16 mouse cellular contexts compared by ENCODE assay signal in the genomic region with DNA sequence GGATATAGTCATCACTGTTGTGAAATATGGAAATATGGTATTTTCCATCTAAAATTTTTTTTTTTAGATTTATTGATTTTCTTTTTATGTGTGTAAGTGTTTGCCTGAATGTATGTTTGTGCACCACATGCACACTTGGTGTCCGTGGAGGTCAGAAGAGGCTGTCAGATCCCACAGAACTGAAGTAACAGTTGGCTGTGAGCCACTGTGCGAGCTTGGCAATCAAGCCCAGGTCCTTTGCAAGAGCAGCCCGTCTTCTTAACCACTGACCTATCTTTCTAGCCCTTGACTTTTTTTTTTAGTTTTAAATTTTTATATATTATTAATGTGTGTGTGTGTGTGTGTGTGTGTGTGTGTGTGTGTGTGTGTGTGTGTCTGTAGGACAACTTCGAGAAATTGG. TPM values are rescaled to one million over a fixed set of nuclear protein-coding genes. Genes with fewer than 3 reads are reported as not detected.
DNase-seq lines count a peak whose midpoint lies in the region.
"Had no signal": no experiment of that assay in that cellular context is flagged by ENCODE, and none has a peak within 500 bp of the region (broad histone marks: within the 10 kb centered on the region; RNA-seq: fewer than 3 reads in every experiment).

No protein-coding gene starts in this region.

- intact Hi-C loops in heart, postnatal 10 days (cut with DNase I) = no loop called here

- peak; percentile 10 to 31 for DNase-seq in adrenal gland, postnatal 36 days
- no peak for DNase-seq in adrenal gland, postnatal 4 days (ENCODE audit: low spot score in 2 of 2)
- peak; percentile 25 to 51 for DNase-seq in heart, postnatal 10 days
- no peak for DNase-seq in heart, adult 8-10 months (ENCODE audit: low spot score)
- DNase-seq in testis, postnatal 10 days (ENCODE audit: low spot score) = peak; percentile 33
- no peak for DNase-seq in testis, postnatal 14 days (ENCODE audit: low spot score)
- DNase-seq in layer of hippocampus, adult 18-20 months (ENCODE audit: low spot score in 2 of 2) = no peak
- DNase-seq: cerebellum, adult 18-20 months; cerebellum, postnatal 36 days; gastrocnemius, postnatal 10 days; kidney, adult 9 months; kidney, postnatal 10 days; liver; right cerebral cortex, adult 18-20 months; right cerebral cortex, postnatal 4 days; thymus, postnatal 4 days had no signal

RNA-seq across cellular contexts. Expression of gene Zfp618, which starts 52.5 kb away (rescaled TPM):
- total RNA-seq in adrenal gland, postnatal 36 days (2021) = 1 to 10 TPM; 3.6 to 4.0 TPM
- 10 to 100 TPM; 18.7 to 22.7 TPM for total RNA-seq in adrenal gland, postnatal 4 days (2021)
- 1 to 10 TPM; 4.5 to 5.8 TPM for total RNA-seq in heart, postnatal 10 days (2021)
- under 1 TPM; 0.19 to 0.47 (median 0.24) TPM for total RNA-seq in heart, adult 8-10 months (2022)
- 1 to 10 TPM; 2.6 to 2.9 TPM for total RNA-seq in layer of hippocampus, adult 18-20 months (2021)

Comparison
In these comparisons a context has a peak if more than half of its experiments do, and no peak if none do; other contexts are left out.
1. DNase-seq: peak in adrenal gland, postnatal 36 days (2 of 2), heart, postnatal 10 days (2 of 2) and testis, postnatal 10 days (single experiment); none in adrenal gland, postnatal 4 days (0 of 2), heart, adult 8-10 months (single experiment), testis, postnatal 14 days (single experiment) and layer of hippocampus, adult 18-20 months (0 of 2).